Mouse (Mus musculus) CH12.LX (cell line): ENCODE results near the gene Adat3.

ENCODE experiments used
- CTCF ChIP-seq, 2 experiments: IDR thresholded peaks in 1 of 2; conservative IDR thresholded peaks in 1 of 2; 2 replicates each; pipeline ENCODE4 v1.5.1; 2011 to 2012; ENCODE audit warnings: low read depth in 2 of 2, low read length in 2 of 2, improper control_type of control experiment in 1 of 2, inconsistent platforms in 1 of 2, mild to moderate bottlenecking in 1 of 2, moderate library complexity in 1 of 2
- EP300 ChIP-seq: IDR thresholded peaks from 2 replicates; pipeline ENCODE4 v1.6.1; 2011; ENCODE audit warnings: low read length, improper control_type of control experiment
- HCFC1 ChIP-seq: IDR thresholded peaks from 2 replicates; pipeline ENCODE4 v1.6.1; 2012; ENCODE audit warnings: low read depth, mild to moderate bottlenecking, inconsistent platforms, low read length, improper control_type of control experiment
- POLR2A ChIP-seq: IDR thresholded peaks from 2 replicates; pipeline ENCODE4 v1.6.1; 2011; ENCODE audit warnings: low read depth, mild to moderate bottlenecking, improper control_type of control experiment, low read length
- POLR2AphosphoS2 ChIP-seq: IDR thresholded peaks from 2 replicates; pipeline ENCODE4 v1.6.1; 2011; ENCODE audit warnings: low read depth, low read length, improper control_type of control experiment
- ZMIZ1 ChIP-seq: IDR thresholded peaks from 2 replicates; pipeline ENCODE4 v1.6.1; 2012; ENCODE audit warnings: low read depth, mild to moderate bottlenecking, inconsistent platforms, low read length, improper control_type of control experiment

- TF ChIP-seq POLR2AphosphoS2 (no peak), CTCF (conservative IDR thresholded peaks at IDR 0.05 in 1 of 2, IDR thresholded peaks at IDR 0.05 in 1 of 2; ENCODE audit: low read depth in 2 of 2, low read length in 2 of 2) (no peak), ZMIZ1 (no peak), EP300 (no peak), HCFC1 (no peak), POLR2A (no peak)
These were observed 13.4 kb upstream of the Adat3 start for GRCm38 (mm10) chr10:80589127-80589878.
